Mouse (Mus musculus) right cerebral cortex, postnatal 25 days (tissue): Measurements from ENCODE around the gene Gper1.
A peak's percentile ranks its signal among the peaks of the same experiment; 100 is the strongest.

ENCODE experiments used
- DNase-seq: peaks from one replicate; pipeline ENCODE4 v3.0.0; 2022

The Gper1 gene

GRCm38 (mm10) chr5:139453031-139453430 lies 30.1 kb downstream of the Gper1 start:
- no peak for DNase-seq

GRCm38 (mm10) chr5:139455166-139455565 lies 32.2 kb downstream of the Gper1 start:
- no peak for DNase-seq

GRCm38 (mm10) chr5:139457241-139457640 lies 34.3 kb downstream of the Gper1 start:
- no peak for DNase-seq

GRCm38 (mm10) chr5:139459938-139460337 lies 37.0 kb downstream of the Gper1 start:
- no peak for DNase-seq

GRCm38 (mm10) chr5:139460384-139461067 lies 37.6 kb downstream of the Gper1 start, which contains the start of gene 3110082I17Rik:
Gene 3110082I17Rik (minus strand): TSS chr5:139460527.
- DNase-seq, result peak; percentile 99

- DNase-seq, result no peak
These were observed 41.9 kb downstream of the Gper1 start for GRCm38 (mm10) chr5:139464874-139465273.

- DNase-seq, result no peak
These were observed 43.4 kb downstream of the Gper1 start for GRCm38 (mm10) chr5:139466373-139466772.

GRCm38 (mm10) chr5:139466801-139467200 lies 43.9 kb downstream of the Gper1 start:
- no peak for DNase-seq

- DNase-seq, result no peak
These were observed 45.0 kb downstream of the Gper1 start for GRCm38 (mm10) chr5:139467998-139468397.

GRCm38 (mm10) chr5:139474741-139475140 lies 51.8 kb downstream of the Gper1 start:
- DNase-seq, result peak; percentile 30
